Mouse (Mus musculus): ENCODE results near the gene Lztfl1.
"Not testable (repeated sequence)": the region's sequence is repeated elsewhere in the genome, so short reads cannot be mapped to it uniquely, and the experiment has no call there.

Gene Lztfl1

DNA sequence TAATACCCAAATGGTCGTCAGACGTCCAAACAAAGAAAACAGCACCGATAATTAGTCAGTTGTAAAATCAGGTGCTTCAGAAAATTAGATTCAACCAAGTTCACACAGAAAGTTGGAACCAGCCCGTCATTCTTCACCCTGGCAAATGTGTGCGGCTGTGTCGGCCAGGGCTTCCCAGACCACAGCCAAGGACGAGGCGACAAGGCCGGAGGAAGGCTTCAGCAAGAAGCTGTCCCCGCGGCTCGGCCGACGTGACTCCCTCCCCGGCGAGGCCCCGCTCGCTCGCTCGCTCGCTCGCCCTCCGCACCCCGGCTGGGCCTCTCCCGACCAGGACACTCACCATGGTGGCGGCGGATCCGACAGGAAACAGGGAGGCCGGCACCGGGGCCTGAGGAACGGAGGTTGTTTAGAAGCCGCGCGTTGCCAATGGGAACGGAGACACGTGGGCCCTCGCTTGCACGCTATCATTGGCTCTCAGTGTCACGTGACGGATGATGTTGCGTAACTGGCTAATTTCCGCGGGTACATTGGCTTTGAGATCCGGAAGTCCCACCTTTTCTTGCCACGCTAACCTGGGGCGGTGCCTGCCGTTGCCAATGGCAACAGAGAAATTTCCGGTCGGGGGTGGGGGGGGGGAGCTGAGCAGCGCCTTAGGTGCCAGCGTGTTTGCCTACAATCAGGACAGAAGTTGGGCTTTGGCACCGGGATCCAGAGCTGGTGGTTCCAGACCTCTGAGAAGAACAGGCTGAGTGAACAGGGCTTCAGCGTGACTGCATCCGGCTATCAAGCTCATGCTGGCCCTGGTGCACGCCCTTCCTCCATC, at the start of gene Lztfl1:
Gene Lztfl1, minus strand, starts transcription at position 512 of the 823 bp plus-strand sequence.
- in situ Hi-C loops (cut with MboI, MseI): no loop called here

DNA sequence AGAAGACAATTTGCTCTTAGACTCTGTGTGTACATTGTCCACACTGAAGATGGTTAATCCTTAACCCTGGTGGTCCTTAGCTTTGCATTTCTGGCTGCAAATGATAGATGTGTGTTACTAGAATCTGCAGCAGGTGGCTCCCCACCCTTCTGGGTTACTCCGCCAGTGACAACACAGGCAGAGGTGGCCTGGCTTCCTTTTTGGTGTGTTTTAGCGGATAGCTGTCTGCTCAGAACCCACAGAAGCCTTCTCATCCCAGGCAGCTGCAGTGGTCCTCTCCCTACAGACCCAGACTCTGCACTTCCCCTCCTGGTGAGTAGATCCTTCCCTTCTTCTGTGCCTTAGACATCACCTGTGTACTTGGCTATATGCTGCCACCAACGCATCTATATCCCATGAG, 49.5 kb upstream of the Lztfl1 start:
- in situ Hi-C loops (cut with MboI, MseI): no loop called here

DNA sequence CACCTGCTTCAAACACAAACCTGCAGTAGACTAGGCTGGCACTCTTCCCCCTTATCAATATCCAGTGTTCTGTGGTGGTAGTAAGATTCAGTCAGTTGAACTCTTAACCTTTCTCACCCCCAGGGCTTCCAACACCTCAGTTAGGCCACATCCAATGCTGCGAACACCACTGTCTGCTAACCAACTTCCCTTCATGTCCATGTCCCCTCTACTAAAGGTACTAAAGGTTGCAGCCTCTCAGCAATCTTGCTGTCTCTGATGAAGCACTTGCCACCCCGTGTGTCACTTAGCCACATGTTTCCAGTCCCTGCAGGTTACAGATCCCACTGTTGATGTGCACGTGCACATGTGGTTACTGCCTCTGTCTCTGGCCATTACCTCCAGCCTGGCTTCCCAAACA, 46.3 kb upstream of the Lztfl1 start:
- in situ Hi-C loops (cut with MboI, MseI): loop anchor here (5.0 kb wide), 1 partner anchor 41 kb away; no protein-coding TSS in a partner anchor

DNA sequence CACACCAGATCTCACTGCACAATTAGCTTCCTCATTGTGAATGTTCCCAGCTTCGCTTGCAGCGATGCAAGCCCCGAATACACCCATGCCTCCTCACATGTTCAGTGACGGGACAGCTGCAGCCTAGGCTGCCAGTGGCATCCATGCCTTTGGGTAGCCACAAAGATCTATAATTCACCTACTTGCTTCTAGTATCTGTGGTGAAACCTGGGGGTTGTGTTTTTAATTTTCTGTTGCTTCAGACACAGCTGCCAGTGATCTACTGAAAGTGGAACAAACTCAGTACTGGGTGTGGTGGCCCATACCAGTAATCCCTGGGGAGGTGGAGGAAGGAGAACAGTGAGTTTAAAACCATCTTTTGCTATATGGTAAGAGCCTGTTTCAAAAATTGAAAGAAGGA, 45.4 kb upstream of the Lztfl1 start:
- in situ Hi-C loops (cut with MboI, MseI): loop anchor here (5.0 kb wide), 1 partner anchor 41 kb away; no protein-coding TSS in a partner anchor

DNA sequence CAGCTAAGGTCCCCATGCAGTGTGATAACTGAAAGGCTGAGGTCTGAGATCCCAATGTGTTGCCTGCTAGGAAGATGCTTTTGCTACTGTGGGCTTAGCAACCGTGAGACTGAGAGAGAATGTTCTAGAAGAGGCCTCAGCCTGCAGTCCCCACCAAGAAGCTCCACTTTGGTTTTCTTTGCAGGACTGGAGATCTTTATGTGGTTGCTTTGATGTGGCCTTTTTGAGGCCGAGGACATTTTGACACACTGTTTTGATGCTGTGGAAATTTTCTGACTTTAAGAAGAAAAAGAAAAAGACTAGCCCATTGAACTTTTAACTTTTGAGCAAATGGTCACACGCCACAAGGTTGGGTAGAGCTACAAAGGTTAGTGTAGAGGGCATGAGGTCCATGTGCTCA, 43.3 kb upstream of the Lztfl1 start:
- in situ Hi-C loops (cut with MboI, MseI): loop anchor here (5.0 kb wide), 1 partner anchor 39 kb away; no protein-coding TSS in a partner anchor

DNA sequence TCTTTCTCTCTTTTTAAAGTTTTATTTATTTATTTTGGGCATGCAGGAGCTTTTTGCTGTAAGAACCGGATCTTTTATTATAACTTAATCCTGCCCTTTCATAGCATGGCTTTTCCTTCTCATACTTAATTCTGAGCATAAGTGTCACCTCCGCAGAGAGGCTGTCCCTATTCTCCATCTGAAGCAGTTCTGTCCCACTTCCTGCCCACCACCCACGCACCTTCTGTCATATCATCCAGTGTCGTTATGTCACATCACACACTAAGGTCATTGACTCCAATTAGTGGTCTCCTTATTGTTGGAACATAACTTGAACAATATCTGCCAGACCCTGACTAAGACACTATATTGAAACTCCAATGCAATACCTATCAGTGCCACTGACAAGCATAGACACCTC, 41.1 kb upstream of the Lztfl1 start:
- in situ Hi-C loops (cut with MboI, MseI): no loop called here

DNA sequence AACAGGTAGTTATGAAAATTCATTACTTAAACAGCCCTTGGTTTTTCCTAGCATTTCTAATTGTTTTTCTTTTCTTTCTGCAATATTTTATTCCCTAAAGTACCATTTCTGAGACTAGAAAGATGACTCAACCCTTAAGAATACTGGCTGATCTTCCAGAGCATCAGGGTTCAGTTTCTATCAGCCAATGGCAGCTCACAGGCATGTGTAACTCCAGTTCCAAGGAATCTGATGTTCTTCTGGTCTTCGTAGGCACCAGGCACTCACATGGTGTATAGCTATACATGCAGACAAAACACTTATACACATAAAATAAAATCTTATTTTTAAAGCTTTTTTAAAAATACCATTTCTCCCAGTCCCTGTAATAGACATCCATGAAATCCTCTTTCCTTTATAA, 40.7 kb upstream of the Lztfl1 start:
- in situ Hi-C loops (cut with MboI, MseI): no loop called here

DNA sequence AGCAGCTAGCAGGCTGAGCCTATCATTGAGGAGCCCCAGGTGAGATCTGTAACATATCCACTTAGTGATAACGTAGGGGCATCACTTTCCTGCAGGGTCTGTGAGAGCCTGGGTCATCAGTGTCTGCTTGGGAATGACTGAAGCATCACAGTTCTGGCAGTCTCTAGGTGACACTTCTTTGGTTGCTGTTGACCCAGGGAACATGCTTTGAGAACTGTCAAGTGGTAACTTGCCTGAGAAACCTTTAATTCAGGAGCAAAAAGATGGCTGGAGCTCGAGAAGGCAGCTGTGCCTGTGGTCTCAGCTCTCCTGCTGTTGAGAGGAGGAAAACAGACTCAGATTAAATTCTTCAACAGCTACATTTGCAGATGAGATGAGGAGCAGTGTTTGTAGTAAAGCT, 39.8 kb upstream of the Lztfl1 start:
- in situ Hi-C loops (cut with MboI, MseI): no loop called here

DNA sequence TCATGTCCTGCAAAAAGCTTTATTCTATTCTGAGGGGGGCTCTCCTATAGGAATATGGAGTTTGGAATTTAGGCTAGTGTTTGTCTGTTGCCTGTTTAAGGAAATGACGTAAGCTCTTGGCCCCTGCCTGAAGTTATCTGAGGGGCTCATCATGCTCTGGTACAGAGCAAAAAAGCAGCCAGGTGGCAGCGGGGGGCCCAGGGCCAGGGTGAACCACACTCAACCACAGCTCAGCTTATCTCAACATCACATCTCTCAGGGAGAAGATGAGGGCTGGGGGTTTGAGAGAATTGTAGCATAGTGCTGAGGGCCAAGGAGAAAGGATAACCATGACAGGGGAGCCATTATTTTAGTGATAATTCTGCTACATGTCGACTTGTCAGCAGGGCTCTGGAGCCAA, 39.3 kb upstream of the Lztfl1 start:
- in situ Hi-C loops (cut with MboI, MseI): no loop called here

DNA sequence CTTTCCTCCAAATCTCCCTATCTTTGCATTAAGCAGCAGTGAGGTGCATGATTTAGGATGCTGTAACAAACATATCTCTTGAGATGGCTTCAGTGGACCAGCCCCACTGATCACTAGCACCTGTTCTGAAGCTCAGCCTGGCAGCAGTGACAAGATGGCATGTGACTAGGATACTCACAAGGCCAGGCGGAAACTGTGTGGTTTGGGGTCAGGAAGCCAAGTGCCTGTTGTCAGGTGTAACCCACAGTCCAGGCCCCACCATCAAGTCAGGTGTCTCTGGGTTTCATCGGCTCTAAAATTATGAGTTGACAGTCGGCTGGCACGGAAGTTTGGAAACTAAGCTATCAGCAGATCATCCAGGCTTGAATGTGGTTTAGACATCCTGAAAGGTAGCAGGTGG, 36.8 kb upstream of the Lztfl1 start:
- in situ Hi-C loops (cut with MboI, MseI): no loop called here

DNA sequence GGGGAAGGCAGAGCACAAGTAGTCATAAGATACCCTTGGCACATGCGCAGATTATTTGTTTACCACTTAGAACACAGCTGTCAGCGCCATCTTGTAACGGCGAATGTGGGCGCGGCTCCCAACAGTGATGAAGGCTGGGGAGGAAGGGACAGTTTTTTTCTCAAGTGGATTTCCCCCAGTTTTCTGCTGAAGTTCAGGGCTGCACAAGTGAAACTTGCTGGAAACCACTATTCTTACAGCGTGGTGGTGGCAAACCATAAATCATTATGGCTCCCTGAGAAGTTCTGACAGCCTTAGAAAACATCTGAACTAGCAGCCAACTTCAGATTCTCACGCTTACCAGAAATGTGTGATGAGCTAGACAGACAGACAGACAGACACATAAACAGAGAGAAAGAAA, 32.2 kb upstream of the Lztfl1 start:
- in situ Hi-C loops (cut with MboI, MseI): not testable (repeated sequence)

DNA sequence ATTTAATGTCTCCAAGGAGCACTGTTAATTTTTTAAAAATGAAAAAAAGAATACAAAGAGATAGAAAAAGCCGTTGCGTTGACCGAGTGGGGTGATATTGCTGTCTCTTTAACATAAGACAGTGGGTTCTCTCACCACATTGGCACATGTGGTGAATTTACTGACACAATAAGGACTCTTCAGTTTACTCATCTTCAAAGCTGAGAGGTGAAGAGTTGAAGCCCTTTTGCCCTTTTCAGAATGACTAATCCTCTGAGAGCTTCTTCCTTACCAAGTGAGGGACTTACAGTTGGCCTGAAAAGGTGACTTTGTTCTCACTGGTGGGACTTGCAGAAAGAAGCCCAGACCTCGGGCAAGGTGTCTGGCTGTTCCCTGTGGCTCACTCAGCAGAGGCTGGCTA, 23.3 kb upstream of the Lztfl1 start:
- in situ Hi-C loops (cut with MboI, MseI): no loop called here

DNA sequence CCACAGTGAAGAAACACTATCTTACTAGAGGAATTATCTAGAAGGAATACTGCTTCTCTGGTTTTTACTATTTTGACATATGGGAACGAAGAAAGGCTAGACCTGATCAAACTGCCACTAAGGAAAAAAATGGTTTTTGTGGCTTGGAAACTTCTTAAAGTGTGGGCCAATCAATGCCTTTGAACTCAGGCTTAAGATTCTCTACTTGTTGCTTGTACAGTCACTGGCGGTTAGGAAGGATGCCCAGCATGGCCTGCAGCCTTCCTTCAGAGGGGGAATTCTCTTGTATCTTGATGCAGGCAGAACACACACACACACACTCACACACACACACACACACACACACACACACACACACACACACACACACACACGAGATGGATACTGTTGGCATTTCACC, 16.6 kb upstream of the Lztfl1 start:
- in situ Hi-C loops (cut with MboI, MseI): loop anchor here (10.0 kb wide), 2 partner anchors 61 to 191 kb away; no protein-coding TSS in a partner anchor

DNA sequence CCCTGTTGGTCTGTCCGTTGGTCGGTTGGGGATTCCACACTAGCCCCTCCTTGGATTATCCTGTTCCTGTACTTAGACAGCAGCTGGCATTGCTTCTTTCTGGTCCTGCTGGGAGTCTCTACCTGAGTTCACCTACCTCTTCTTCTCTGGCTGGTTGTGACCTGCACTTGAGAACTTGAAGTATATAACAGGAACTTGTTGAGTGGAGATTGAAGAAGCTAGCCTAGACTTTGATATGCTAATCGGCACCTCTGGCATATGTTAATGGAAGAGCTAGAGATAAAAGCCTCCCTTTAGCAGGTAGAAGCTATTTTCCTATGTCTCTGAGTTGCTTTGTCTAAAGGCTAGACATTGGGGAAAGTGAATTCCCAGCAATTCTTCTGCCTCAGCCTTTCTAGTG, 13.8 kb upstream of the Lztfl1 start:
- in situ Hi-C loops (cut with MboI, MseI): loop anchor here (10.0 kb wide), 2 partner anchors 64 to 194 kb away; no protein-coding TSS in a partner anchor

DNA sequence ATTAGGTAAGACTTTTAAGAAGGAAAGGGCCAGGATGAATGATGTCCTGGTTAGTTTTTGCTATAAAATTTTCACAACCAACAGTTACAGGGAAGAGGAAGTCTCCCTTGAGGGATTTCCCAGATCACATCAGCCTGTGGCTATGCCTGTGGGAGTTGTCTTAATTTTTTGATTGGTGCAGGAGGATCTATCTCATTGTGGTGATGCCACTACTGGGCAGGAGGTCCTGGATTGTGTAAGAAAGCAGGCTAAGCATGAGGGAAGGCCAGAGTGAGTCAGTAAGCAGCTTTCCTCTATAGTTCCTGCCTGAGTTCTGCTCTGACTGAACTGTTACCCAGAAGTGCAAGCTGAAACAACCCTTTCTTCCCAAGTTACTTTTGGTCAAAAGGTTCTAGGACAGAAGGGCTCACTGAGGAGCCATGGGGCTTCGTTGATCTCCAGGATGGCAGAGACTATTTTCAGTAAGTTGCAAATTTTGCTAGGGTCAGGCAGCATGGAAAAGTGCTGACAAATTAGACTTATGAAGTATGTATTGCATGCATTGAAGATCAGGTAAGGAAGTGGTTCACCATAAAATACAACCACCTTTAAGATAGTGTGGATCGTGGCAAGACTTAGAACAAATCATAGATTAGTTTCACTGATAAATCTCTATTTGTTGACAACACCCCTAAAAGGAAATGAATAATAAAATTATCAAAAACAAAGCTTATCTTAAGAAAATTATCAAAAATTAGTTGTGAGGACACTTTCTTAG, 5.4 kb upstream of the Lztfl1 start:
- in situ Hi-C loops (cut with MboI, MseI): loop anchor here (5.0 kb wide), 1 partner anchor 39 kb away; no protein-coding TSS in a partner anchor

DNA sequence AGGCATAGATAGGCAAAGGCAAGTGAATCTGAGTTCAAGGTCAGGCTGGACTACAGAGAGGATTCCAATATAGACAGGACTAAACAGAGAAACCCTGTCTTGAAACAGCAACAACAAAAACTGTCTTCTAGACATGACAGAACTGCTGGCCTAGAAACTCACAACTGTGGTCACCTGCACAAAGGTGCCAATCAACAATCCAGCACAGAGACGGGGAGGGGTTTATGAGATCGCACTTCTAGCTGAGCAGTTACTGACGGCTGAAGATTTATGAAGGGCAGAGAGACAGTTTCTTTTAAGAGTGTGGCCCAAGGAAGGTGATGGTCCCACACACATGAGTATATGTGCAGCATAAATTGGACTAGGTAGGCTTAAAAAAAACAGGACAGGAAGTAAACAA, 1.2 kb downstream of the Lztfl1 start:
- in situ Hi-C loops (cut with MboI, MseI): no loop called here

DNA sequence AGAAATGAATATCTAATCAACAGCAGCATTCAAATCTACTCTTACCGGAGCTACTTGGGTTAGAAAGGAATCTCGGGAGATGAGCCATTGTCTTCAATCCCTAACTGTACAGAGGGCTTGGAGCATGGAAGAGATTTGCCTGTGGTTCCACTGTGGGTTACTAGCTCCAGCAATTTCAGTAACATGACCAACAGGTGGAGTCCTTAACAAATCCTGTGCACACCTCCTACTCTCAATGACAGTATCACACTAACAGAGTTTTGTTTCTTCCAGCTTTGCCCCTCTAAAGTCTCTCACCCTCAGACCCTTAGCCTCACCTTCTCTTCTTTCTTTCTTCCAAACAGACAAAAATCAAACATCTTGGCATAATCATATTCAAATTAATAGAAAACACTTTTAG, 4.4 kb downstream of the Lztfl1 start:
- in situ Hi-C loops (cut with MboI, MseI): no loop called here

DNA sequence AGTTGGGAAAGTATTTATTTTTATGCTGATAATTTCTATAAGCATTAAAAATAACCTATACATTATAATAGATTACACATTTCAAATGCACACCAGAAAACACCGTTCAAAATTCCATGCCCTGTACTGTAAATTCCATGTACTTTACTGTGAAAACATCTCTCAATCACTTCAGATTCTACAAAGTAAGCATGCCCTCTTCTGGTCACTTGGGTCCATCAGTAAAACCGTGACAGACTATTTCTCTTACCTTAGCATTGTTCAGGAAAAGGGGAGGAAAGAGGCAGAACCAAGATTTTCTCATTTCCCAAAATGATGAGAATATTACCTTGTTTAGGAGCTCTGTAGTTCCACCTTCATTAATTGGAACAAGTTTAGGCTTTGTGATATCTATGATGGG, 8.3 kb downstream of the Lztfl1 start:
- in situ Hi-C loops (cut with MboI, MseI): no loop called here

DNA sequence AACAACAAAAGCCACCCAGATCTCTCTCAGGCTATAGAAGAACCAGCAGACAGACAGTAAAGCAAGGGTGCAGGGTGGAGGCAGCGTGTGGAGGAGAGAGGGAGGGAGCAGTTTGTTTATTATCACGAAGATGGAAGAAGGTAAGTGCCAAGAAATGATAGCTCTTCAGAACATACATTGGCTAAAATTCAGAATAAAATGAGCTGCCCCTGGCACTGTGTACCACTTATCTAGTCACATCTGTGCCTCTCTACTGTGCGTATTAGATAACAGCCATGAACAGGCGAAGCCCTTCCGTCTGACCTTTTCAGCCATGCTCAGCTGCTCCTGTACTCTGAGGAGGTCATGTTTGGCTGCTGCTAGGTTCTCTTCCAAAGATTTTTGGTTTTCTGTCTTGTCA, 15.7 kb downstream of the Lztfl1 start:
- in situ Hi-C loops (cut with MboI, MseI): no loop called here

DNA sequence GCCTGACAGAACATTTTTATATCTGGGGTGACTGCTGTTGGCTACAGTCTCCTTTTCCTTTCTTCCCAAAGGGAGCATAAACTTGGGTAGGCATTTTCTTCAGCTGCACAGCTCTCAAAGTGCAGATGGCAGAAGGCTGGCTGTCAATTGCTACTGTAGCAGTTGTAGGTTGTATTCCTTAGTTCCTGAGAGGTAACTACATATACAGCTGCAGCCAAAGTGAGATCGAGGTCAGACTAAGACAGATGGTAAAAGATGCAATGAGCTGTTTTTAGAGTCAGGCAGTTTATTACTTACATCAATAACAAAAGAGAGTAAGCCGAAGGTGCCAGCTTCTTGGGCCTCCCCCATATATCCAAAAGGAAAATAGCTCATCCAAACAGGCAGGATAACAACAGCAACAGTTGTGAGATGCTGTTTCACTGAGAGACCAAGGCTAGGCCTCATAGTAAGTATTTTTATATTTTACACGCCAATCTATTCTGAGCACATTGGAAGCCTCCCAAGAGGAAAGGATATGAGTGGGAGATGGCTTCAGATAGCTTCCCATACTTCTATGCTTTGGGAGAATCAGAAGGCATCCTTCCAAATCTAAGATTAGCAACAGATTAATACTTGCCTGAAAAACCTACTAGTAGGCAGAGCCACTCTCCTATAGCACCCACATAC, 21.7 kb downstream of the Lztfl1 start:
- in situ Hi-C loops (cut with MboI, MseI): no loop called here

DNA sequence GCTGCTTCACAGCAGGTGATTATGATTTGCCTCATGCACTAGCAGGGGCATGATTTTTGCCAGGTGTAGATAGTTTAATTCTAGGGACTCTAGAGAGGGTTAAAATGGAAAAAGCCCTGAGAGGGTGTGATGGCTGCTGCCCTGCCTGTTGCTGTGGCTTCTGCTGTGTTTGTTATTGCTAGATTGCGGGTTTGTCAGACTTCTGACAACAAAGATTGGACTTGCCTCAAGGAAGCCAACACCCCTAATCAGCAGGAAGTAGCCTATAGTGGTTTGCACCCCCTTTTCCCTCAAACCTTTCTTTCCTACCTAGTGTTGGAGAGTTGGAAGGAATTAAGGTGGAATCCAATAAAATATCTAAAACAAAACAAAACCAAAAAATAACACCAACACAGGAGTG, 29.3 kb downstream of the Lztfl1 start:
- in situ Hi-C loops (cut with MboI, MseI): no loop called here

DNA sequence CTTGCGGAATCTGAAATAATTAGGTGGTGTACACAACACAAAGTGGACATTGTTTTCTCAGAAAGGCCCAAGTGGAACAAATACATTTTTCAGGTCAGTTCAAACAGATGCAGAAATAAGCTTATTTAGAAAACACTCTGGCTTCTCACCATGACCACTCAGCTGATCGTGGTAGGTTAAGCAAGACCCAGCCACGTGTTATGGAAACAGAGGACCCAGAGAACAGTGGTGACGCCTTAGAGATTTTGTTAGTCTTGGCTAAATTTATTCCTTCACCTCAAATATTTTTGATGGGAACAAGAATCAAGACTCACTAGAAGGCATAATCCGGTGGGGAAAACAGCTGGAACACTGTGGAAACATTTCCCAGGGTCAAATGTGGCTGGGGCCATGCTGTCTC, 31.3 kb downstream of the Lztfl1 start:
- in situ Hi-C loops (cut with MboI, MseI): no loop called here

Data from T-helper 1 cell (primary cell).